Mouse (Mus musculus): ENCODE measurements around the gene Nipal3.

DNA sequence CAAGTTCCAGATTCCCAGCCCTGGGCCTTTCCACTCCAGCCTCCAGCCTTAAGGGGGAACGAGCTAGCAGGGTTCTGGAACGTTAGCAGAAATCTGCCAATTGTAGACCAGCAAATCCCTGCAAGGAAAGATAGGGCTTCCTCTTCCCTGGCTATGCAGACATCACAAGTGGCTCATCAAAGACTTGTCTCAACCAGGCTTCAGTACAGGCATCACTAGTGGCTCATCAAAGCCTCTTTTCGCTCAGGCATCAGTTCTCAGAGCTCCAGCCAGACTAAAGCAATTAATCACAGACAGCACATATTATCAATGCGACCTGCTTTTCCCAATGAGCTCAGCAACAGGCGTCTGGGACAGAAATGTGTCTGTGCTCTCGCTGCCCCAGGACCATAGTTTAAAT, 38.2 kb upstream of the Nipal3 start:
- no peak for TF ChIP-seq POLR2A (IDR thresholded peaks at IDR 0.05; ENCODE audit: low read depth, low read length)
- no peak for TF ChIP-seq CTCF (IDR thresholded peaks at IDR 0.05; ENCODE audit: borderline replicate concordance, insufficient read depth, low read length)
